Mouse (Mus musculus) heart, embryonic 15.5 days (tissue): Measurements from ENCODE around the gene Msl1. TPM values are rescaled to one million over a fixed set of nuclear protein-coding genes. Genes with fewer than 3 reads are reported as not detected.

ENCODE experiments used
- ATAC-seq: fragments of 200-750 bp; cut with Nextera tagmentation; replicated peaks from 2 replicates; pipeline ENCODE4 v1.8.0; 2017; ENCODE audit warnings: low read depth, moderate TSS enrichment; ENCODE audit not compliant: insufficient number of reproducible peaks, insufficient read depth, low FRiP score
- H3K27ac ChIP-seq: fragments of 300-500 bp; sonication (generic); 2 replicates; pipeline ENCODE4 v1.5.1; 2015; ENCODE audit warnings: mild to moderate bottlenecking, inconsistent platforms
- H3K27me3 ChIP-seq: fragments of 300-500 bp; sonication (generic); 2 replicates; pipeline ENCODE4 v1.6.1; 2015; ENCODE audit warnings: inconsistent platforms
- H3K36me3 ChIP-seq: fragments of 300-500 bp; sonication (generic); 2 replicates; pipeline ENCODE4 v1.6.1; 2015; ENCODE audit warnings: mild to moderate bottlenecking, inconsistent platforms
- H3K4me1 ChIP-seq: fragments of 300-500 bp; sonication (generic); replicated peaks from 2 replicates; pipeline ENCODE4 v1.6.1; 2015; ENCODE audit warnings: inconsistent platforms
- H3K4me2 ChIP-seq: fragments of 300-500 bp; sonication (generic); 2 replicates; pipeline ENCODE4 v1.6.1; 2015; ENCODE audit warnings: inconsistent platforms, mild to moderate bottlenecking, moderate library complexity
- H3K4me3 ChIP-seq: fragments of 300-500 bp; sonication (generic); 2 replicates; pipeline ENCODE4 v1.5.1; 2015; ENCODE audit warnings: mild to moderate bottlenecking, inconsistent platforms
- H3K9ac ChIP-seq: fragments of 300-500 bp; sonication (generic); 2 replicates; pipeline ENCODE4 v1.6.1; 2015; ENCODE audit warnings: mild to moderate bottlenecking, inconsistent platforms
- H3K9me3 ChIP-seq: fragments of 300-500 bp; sonication (generic); replicated peaks from 2 replicates; pipeline ENCODE4 v1.6.1; 2016; ENCODE audit warnings: inconsistent platforms
- WGBS: fragments of 180-500 bp; shearing (Covaris S2); methylation state at CpG from one replicate; pipeline ENCODE4 v1.1.7; 2015; ENCODE audit warnings: mixed read lengths; 5-methylcytosine and 5-hydroxymethylcytosine counted together
- polyA plus RNA-seq: library from polyadenylated mRNA; unstranded; fragments of >200 nt; fragmentation: Nextera tagmentation; extraction: Ambion mirVana; gene quantifications from 2 replicates; pipeline ENCODE4 v1.2.1, GENCODE M21; 2015

The Msl1 gene
- polyA plus RNA-seq, 1 experiment from 2014 or later, result 15.5 TPM

- Histone ChIP-seq H3K9me3 (no peaks in the 10 kb centered on the region), H3K4me2 (peak overlapping the region; percentile 59), H3K36me3 (no peaks in the 10 kb centered on the region), H3K27ac (peak overlapping the region; percentile 98), H3K9ac (peak overlapping the region; percentile 46), H3K27me3 (no peaks in the 10 kb centered on the region), H3K4me1 (peaks cover 64% of the 10 kb centered on the region), H3K4me3 (peak overlapping the region; percentile 20)
- WGBS, result 6% methylated on average over 17 of the region's 17 CpGs
- no peak for ATAC-seq
Observed at GRCm38 (mm10) chr11:98782651-98783235, 12.6 kb upstream of the Msl1 start.

GRCm38 (mm10) chr11:98783236-98783696 lies 12.1 kb upstream of the Msl1 start:
- Histone ChIP-seq H3K4me1 (peaks cover 69% of the 10 kb centered on the region), H3K4me3 (peak overlapping the region; percentile 20), H3K9ac (peak overlapping the region; percentile 46), H3K9me3 (no peaks in the 10 kb centered on the region), H3K27me3 (no peaks in the 10 kb centered on the region), H3K4me2 (peak overlapping the region; percentile 59), H3K36me3 (no peaks in the 10 kb centered on the region), H3K27ac (peak overlapping the region; percentile 98)
- WGBS, result under 1% methylated on average over 20 of the region's 20 CpGs
- peak; percentile 65 for ATAC-seq

- H3K27ac ChIP-seq, result peak overlapping the region; percentile 98
- no peaks in the 10 kb centered on the region for H3K36me3 ChIP-seq
- H3K4me3 ChIP-seq, result no peak overlapping the region
- WGBS, result 63% methylated on average over 4 of the region's 4 CpGs
- no peak overlapping the region for H3K4me2 ChIP-seq
- no peaks in the 10 kb centered on the region for H3K27me3 ChIP-seq
- ATAC-seq, result no peak
- H3K4me1 ChIP-seq, result peaks cover 74% of the 10 kb centered on the region
- H3K9ac ChIP-seq, result no peak overlapping the region
- H3K9me3 ChIP-seq, result no peaks in the 10 kb centered on the region
Observed at GRCm38 (mm10) chr11:98784139-98784538, 11.2 kb upstream of the Msl1 start.

DNA sequence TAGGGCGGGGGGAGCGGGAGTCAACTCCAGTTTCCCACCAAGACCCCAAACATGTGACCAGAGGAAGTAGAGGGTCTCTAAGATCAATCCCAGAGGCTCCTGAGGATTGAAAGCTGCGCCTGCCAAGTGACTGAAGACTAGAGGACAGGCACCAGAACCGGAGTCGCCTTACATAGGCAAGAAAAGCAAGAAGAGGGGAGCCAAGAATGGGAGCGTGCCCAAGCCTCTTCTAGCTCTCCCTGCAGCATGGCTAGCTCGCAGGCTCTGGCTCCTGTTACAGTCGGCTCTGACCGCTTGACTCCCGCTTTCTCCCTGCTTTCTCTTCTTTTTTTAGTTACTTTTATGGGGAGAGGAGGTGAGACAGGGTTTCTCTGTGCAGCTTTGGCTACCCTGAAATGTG lies 10.1 kb upstream of the Msl1 start:
- no peaks in the 10 kb centered on the region for H3K36me3 ChIP-seq
- H3K27me3 ChIP-seq, result no peaks in the 10 kb centered on the region
- peak overlapping the region; percentile 44 for H3K9ac ChIP-seq
- ATAC-seq, result no peak
- 33% methylated on average over 10 of the region's 10 CpGs for WGBS
- H3K9me3 ChIP-seq, result no peaks in the 10 kb centered on the region
- 0 out of 2 replicates have a peak overlapping the region, but pooled peaks have one; percentile 63 for H3K4me2 ChIP-seq
- H3K27ac ChIP-seq, result peak overlapping the region; percentile 98
- H3K4me1 ChIP-seq, result peaks cover 80% of the 10 kb centered on the region
- no peak overlapping the region for H3K4me3 ChIP-seq

- H3K9me3 ChIP-seq, result no peaks in the 10 kb centered on the region
- H3K4me3 ChIP-seq, result peak overlapping the region; percentile 29
- H3K9ac ChIP-seq, result peak overlapping the region; percentile 44
- ATAC-seq, result peak; percentile 47
- peaks cover 80% of the 10 kb centered on the region for H3K4me1 ChIP-seq
- H3K36me3 ChIP-seq, result no peaks in the 10 kb centered on the region
- no peaks in the 10 kb centered on the region for H3K27me3 ChIP-seq
- WGBS, result 3% methylated on average over 12 of the region's 12 CpGs
- H3K27ac ChIP-seq, result peak overlapping the region; percentile 98
- H3K4me2 ChIP-seq, result peak overlapping the region; percentile 63
Observed at GRCm38 (mm10) chr11:98785772-98786281, 9.5 kb upstream of the Msl1 start.

DNA sequence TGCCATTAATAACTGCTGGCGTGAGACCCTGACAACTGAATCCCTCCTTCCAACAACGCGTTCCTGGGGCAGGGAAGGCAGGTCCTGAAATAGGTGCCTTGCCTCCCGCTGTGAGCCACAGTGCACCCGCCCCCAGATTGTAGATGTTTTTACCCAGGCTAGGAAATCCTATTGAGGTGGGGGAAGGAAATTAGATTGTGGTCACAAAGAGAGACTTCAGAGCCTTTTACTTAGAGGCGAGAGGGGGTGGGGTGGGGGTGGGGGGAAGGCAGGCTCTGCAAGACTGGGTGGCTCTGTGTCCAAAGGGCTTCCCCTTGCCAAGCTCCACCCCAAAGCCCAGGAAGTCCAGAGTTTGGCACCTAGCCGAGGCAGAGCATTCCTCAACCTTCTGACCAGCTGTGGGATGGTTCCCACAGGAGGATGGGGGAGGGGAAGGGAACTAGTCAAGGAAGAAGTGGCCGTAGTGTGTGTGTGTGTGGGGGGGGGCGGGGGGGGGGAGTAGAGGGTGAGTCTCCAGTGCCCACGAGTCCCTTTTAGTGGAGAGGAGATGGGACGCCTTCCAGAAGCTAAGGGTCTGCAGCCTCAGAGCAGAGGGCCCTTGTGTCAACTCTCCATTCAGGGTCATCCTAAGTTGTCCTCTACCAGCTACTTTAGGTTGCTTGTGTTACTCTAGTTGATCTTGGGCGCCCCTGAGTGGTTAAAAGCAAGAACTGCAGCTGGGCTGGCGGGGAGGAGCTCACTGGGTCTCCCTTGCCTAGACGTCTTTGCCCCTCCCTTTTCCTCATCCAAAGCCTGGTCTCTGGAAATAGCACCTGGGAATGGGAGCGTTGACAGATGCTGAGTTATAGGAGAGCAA lies 8.7 kb upstream of the Msl1 start:
- Histone ChIP-seq H3K27me3 (no peaks in the 10 kb centered on the region), H3K36me3 (no peaks in the 10 kb centered on the region), H3K9ac (peak overlapping the region; percentile 44; the same call in 1 of the 2 replicates), H3K4me3 (peak overlapping the region; percentile 29), H3K27ac (peak overlapping the region; percentile 98), H3K9me3 (no peaks in the 10 kb centered on the region), H3K4me1 (peaks cover 75% of the 10 kb centered on the region), H3K4me2 (peak overlapping the region; percentile 63)
- WGBS, result 1% methylated on average over 14 of the region's 15 CpGs
- ATAC-seq, result peak; percentile 73

GRCm38 (mm10) chr11:98787229-98787628 lies 8.1 kb upstream of the Msl1 start:
- 19% methylated on average over 7 of the region's 7 CpGs for WGBS
- Histone ChIP-seq H3K36me3 (no peaks in the 10 kb centered on the region), H3K27me3 (no peaks in the 10 kb centered on the region), H3K27ac (peak overlapping the region; percentile 98), H3K9me3 (no peaks in the 10 kb centered on the region), H3K4me1 (peaks cover 69% of the 10 kb centered on the region), H3K4me3 (peak overlapping the region; percentile 13; the same call in 1 of the 2 replicates), H3K4me2 (peak overlapping the region; percentile 44), H3K9ac (0 out of 2 replicates have a peak overlapping the region, but pooled peaks have one; percentile 18)
- no peak for ATAC-seq

GRCm38 (mm10) chr11:98787691-98788090 lies 7.6 kb upstream of the Msl1 start:
- no peak for ATAC-seq
- Histone ChIP-seq H3K4me2 (peak overlapping the region; percentile 44; the same call in 1 of the 2 replicates), H3K4me3 (no peak overlapping the region), H3K9ac (0 out of 2 replicates have a peak overlapping the region, but pooled peaks have one; percentile 18), H3K4me1 (peaks cover 64% of the 10 kb centered on the region), H3K27me3 (no peaks in the 10 kb centered on the region), H3K36me3 (no peaks in the 10 kb centered on the region), H3K27ac (peak overlapping the region; percentile 98), H3K9me3 (no peaks in the 10 kb centered on the region)
- WGBS, result 96% methylated on average over 1 of the region's 1 CpGs

DNA sequence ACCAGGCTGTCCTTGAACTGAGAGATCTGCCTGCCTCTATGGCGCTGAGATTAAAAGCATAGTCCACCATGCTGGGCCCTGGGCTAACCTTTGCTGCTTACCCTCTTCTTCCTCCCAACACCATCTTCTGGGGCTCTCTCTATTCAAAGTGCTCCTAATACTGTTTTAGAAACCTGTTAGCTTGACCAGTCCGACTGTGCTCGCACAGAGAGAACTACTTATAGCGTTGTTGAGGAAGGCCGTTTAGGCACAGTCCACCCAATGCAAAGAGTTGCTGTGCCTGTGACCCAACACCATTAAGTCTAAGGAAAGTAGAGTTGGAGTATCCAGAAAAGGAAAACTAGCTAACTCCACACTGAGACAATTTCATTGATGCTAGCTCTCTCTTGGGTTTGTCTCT lies 7.2 kb upstream of the Msl1 start:
- H3K27me3 ChIP-seq, result no peaks in the 10 kb centered on the region
- no peaks in the 10 kb centered on the region for H3K9me3 ChIP-seq
- H3K9ac ChIP-seq, result no peak overlapping the region
- peaks cover 60% of the 10 kb centered on the region for H3K4me1 ChIP-seq
- H3K4me3 ChIP-seq, result no peak overlapping the region
- H3K27ac ChIP-seq, result peak overlapping the region; percentile 85
- ATAC-seq, result no peak
- H3K4me2 ChIP-seq, result no peak overlapping the region; the same call in 1 of the 2 replicates
- H3K36me3 ChIP-seq, result no peaks in the 10 kb centered on the region
- WGBS, result 87% methylated on average over 5 of the region's 5 CpGs

- Histone ChIP-seq H3K4me1 (peaks cover 58% of the 10 kb centered on the region), H3K4me3 (peak overlapping the region; percentile 59), H3K9me3 (no peaks in the 10 kb centered on the region), H3K4me2 (peak overlapping the region; percentile 93), H3K27ac (peak overlapping the region; percentile 85), H3K9ac (peak overlapping the region; percentile 72), H3K36me3 (no peaks in the 10 kb centered on the region), H3K27me3 (no peaks in the 10 kb centered on the region)
- ATAC-seq, result peak; percentile 60
- WGBS, result 11% methylated on average over 18 of the region's 18 CpGs
Observed at GRCm38 (mm10) chr11:98788550-98789218, 6.6 kb upstream of the Msl1 start.
